Mouse (Mus musculus) hindbrain, embryonic 10.5 days (tissue): ENCODE data around the gene Zdhhc22. TPM values are rescaled to one million over a fixed set of nuclear protein-coding genes. Genes with fewer than 3 reads are reported as not detected.

Experiments used
- DNase-seq: peaks from one replicate; pipeline ENCODE4 v3.0.0-alpha.2; 2017; ENCODE audit warnings: low spot score
- H3K27ac ChIP-seq: fragments of 300-500 bp; sonication (generic); 2 replicates; pipeline ENCODE4 v1.5.1; 2016; ENCODE audit warnings: mild to moderate bottlenecking, moderate library complexity
- H3K27me3 ChIP-seq: fragments of 300-500 bp; sonication (generic); 2 replicates; pipeline ENCODE4 v1.6.1; 2016; ENCODE audit warnings: mild to moderate bottlenecking; ENCODE audit not compliant: poor library complexity, insufficient read depth, severe bottlenecking
- H3K36me3 ChIP-seq: fragments of 300-500 bp; sonication (generic); 2 replicates; pipeline ENCODE4 v1.6.1; 2016; ENCODE audit warnings: mild to moderate bottlenecking, moderate library complexity
- H3K4me1 ChIP-seq: fragments of 300-500 bp; sonication (generic); replicated peaks from 2 replicates; pipeline ENCODE4 v1.6.1; 2016; ENCODE audit warnings: mild to moderate bottlenecking
- H3K4me3 ChIP-seq: fragments of 300-500 bp; sonication (generic); 2 replicates; pipeline ENCODE4 v1.5.1; 2016; ENCODE audit warnings: mild to moderate bottlenecking, moderate library complexity
- H3K9me3 ChIP-seq: fragments of 300-500 bp; sonication (generic); 2 replicates; pipeline ENCODE4 v1.6.1; 2016; ENCODE audit warnings: mild to moderate bottlenecking, moderate library complexity
- WGBS: fragments of 180-500 bp; shearing (Covaris S2); methylation state at CpG from one replicate; pipeline ENCODE4 v1.1.7; 2016; 5-methylcytosine and 5-hydroxymethylcytosine counted together
- polyA plus RNA-seq: library from polyadenylated mRNA; unstranded; fragments of >200 nt; fragmentation: Nextera tagmentation; extraction: Ambion mirVana; gene quantifications from 2 replicates; pipeline ENCODE4 v1.2.1, GENCODE M21; 2016

The Zdhhc22 gene
- polyA plus RNA-seq, 1 experiment from 2014 or later: 0.75 TPM

DNA sequence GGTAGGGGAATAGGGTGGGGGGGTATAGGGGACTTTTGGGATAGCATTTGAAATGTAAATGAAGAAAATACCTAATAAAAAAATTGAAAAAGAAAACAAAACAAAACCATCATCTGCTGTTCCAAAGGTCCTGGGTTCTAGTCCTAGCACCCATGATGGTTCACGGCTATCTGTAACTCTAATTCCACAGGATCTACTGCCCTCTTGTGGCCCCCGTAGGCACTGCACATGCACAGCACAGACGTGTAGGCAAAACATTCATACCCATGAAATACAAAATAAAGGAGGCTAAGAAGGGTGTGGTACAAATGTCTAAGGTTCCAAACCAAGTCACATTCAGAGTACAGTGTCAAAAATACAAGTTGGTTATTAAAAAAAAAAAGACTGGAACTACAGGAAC lies 26.8 kb upstream of the Zdhhc22 start:
- no peak overlapping the region for H3K27ac ChIP-seq
- WGBS: 40% methylated on average over 3 of the region's 3 CpGs
- DNase-seq: no peak
- no peaks in the 10 kb centered on the region for H3K4me1 ChIP-seq
- no peaks in the 10 kb centered on the region for H3K27me3 ChIP-seq
- H3K9me3 ChIP-seq: no peaks in the 10 kb centered on the region
- no peaks in the 10 kb centered on the region for H3K36me3 ChIP-seq
- H3K4me3 ChIP-seq: no peak overlapping the region

DNA sequence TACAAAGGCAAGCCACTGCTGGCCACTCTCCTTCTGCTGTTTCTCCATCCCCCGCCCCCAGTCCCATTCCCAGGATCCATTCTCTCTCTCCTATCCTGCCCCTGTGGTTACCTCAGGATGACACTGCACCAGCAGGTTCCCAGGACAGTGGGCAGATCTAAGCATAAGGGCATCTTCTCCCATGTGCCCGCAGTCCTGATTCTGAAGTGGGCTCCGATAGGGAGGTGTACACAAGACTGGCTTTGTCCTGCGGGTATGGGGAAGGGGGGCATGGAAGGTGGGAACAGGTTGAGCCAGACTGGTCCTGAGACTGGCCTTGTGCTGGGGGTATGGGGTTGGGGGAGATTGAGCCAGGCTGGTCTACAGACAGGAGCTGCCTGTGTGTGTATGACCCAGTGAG lies 14.4 kb upstream of the Zdhhc22 start:
- H3K27me3 ChIP-seq: peaks cover 5% of the 10 kb centered on the region; the same call in 1 of the 2 replicates
- H3K4me1 ChIP-seq: peaks cover 29% of the 10 kb centered on the region
- H3K36me3 ChIP-seq: no peaks in the 10 kb centered on the region
- H3K9me3 ChIP-seq: no peaks in the 10 kb centered on the region
- DNase-seq: no peak
- WGBS: 77% methylated on average over 4 of the region's 4 CpGs
- H3K27ac ChIP-seq: 0 out of 2 replicates have a peak overlapping the region, but pooled peaks have one; percentile 12
- no peak overlapping the region for H3K4me3 ChIP-seq

DNA sequence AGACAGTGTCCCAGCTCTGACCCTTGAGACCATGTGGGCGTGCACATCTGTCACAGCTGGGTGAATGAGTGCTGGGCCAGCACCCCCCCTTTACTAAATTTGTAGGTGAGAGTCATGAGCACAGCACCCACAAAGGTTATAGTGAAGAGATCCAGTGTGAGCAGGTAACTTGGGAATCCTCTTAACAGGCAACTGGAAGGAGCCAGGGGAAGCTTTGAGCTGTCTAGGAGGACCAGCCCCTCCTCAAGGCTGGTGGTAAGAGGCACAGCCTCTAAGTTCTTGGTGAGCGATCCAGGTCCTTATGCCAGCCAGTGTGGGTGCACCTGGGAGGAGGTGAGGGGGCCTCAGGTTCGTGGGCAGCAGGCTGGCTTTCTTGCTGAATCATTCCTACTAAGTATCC lies 13.4 kb upstream of the Zdhhc22 start:
- WGBS: 59% methylated on average over 3 of the region's 3 CpGs
- Histone ChIP-seq H3K4me3 (no peak overlapping the region), H3K27ac (no peak overlapping the region), H3K36me3 (no peaks in the 10 kb centered on the region), H3K4me1 (peaks cover 29% of the 10 kb centered on the region), H3K27me3 (no peaks in the 10 kb centered on the region; the same call in 1 of the 2 replicates), H3K9me3 (no peaks in the 10 kb centered on the region)
- no peak for DNase-seq

DNA sequence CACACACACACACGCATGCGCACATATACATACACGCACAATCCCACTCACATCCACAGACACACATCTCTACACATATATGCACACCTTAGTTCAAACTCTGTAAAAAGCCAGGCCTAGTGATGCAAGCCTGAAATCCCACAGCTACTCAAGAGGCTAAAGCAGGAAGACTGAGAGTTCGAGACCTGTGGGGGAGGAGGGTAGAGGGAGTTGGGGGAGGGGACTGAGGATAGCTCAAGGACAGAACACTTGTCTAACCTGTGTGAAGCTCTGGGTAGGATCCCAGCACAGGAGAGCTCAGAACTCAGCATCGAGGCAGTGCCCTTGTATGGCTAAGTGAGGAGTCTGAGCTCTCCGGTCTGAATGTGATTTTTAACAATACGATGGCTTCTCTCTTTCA lies 12.6 kb upstream of the Zdhhc22 start:
- no peaks in the 10 kb centered on the region for H3K36me3 ChIP-seq
- no peak overlapping the region for H3K4me3 ChIP-seq
- no peaks in the 10 kb centered on the region for H3K9me3 ChIP-seq
- 84% methylated on average over 7 of the region's 7 CpGs for WGBS
- peaks cover 29% of the 10 kb centered on the region for H3K4me1 ChIP-seq
- no peak overlapping the region for H3K27ac ChIP-seq
- H3K27me3 ChIP-seq: no peaks in the 10 kb centered on the region; the same call in 1 of the 2 replicates
- no peak for DNase-seq

DNA sequence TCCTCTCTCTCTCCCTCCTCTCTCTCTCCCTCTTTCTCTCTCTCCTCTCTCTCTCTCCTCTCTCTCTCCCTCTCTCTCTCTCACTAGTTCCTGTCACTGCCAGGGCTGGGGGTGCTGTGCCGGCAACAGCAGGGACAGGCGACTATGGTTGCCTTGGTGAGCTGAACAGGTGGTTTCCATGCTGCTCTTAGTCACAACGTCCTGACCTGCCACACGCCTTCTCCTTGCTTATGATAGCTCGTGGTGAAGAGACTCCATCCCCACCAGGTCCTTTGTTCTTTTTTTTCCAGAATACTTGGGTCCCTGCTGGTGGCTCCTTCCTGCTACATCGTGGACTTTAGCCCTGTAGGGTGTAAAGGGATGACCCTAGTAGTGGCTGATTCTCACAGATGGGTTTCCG lies 12.0 kb upstream of the Zdhhc22 start:
- peaks cover 29% of the 10 kb centered on the region for H3K4me1 ChIP-seq
- H3K36me3 ChIP-seq: no peaks in the 10 kb centered on the region
- H3K9me3 ChIP-seq: no peaks in the 10 kb centered on the region
- no peaks in the 10 kb centered on the region; the same call in 1 of the 2 replicates for H3K27me3 ChIP-seq
- H3K4me3 ChIP-seq: no peak overlapping the region
- no peak for DNase-seq
- 64% methylated on average over 7 of the region's 7 CpGs for WGBS
- no peak overlapping the region for H3K27ac ChIP-seq

DNA sequence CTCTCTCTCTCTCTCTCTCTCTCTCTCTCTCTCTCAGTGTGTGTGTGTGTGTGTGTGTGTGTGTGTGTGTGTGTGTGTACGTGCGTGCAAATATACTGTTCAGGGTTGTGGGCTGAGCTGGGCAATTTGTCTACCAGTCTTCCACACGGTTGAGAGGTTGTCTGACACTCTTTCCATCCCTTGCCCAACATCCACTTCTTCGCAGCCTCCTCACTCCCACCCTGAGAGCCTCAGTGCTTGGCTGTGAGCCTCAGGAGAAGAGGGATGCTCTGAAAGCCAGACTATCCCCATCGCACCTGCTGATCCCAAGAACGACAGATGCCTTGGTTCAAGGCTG lies 10.6 kb upstream of the Zdhhc22 start:
- WGBS: 46% methylated on average over 6 of the region's 6 CpGs
- no peaks in the 10 kb centered on the region for H3K36me3 ChIP-seq
- H3K27me3 ChIP-seq: no peaks in the 10 kb centered on the region; the same call in 1 of the 2 replicates
- DNase-seq: no peak
- no peaks in the 10 kb centered on the region for H3K9me3 ChIP-seq
- peaks cover 29% of the 10 kb centered on the region for H3K4me1 ChIP-seq
- no peak overlapping the region for H3K27ac ChIP-seq
- H3K4me3 ChIP-seq: no peak overlapping the region

DNA sequence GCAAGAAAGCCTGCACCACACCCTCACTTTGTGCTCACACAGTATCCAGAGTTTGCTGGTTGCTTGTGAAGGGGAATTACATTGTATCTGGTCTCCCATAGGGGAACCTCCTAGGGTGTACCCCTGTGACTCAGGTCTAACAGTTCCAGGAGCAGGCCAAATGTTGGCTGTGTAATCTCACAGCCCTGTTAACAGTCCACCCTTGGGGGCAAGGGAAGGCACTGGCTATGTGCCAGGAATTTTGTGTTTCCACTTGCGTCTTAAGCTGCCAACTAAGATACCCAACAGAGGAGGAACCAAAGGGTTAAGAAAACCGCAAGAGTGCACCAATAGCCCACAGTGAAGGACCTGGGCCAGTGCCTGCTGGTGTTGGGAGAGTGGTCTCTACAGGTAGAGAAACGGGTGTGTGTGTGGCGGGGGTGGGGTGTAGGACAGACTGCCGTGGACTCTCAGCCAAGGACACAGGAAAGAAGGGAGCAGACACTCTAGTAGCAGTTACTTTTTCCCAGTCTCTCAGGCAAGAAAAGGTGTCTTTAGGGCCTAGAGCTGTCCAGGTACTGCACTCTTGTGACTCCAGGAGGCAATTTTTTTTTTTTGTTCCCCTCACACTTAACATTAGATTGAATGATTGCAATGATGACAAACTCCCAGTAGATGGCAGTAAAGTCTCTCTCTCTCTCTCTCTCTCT lies 10.1 kb upstream of the Zdhhc22 start:
- Histone ChIP-seq H3K4me1 (peaks cover 26% of the 10 kb centered on the region), H3K4me3 (no peak overlapping the region), H3K9me3 (no peaks in the 10 kb centered on the region), H3K27me3 (no peaks in the 10 kb centered on the region; the same call in 1 of the 2 replicates), H3K27ac (no peak overlapping the region), H3K36me3 (no peaks in the 10 kb centered on the region)
- WGBS: 67% methylated on average over 5 of the region's 5 CpGs
- no peak for DNase-seq

DNA sequence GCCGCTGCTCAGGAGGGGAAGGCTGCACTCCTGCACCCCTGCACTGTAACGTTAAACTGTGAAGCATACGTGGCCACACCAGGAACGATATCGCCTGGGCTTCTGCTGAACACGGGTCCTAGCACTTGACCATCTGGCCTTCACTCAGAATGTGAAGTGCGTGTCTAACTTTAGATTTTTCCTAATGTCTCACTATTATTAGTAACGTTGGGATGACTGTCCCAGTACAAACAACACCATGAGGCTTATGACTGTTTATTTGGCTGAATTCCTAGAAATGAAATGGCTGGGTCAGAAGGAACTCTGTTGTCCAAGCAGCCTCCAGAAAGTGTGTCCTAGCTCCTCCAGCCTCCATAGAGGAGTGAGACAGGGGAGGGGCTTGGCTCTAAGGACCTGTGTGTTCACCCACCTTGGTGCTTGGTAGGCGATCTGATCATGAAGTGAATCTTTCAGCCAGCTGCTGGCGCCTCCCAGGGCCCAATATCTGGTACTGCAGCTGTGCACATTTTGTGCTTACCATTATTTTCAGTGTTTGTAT lies 9.1 kb upstream of the Zdhhc22 start:
- WGBS: 77% methylated on average over 10 of the region's 10 CpGs
- DNase-seq: no peak
- Histone ChIP-seq H3K9me3 (no peaks in the 10 kb centered on the region), H3K27ac (no peak overlapping the region), H3K36me3 (no peaks in the 10 kb centered on the region), H3K27me3 (peaks cover 7% of the 10 kb centered on the region; the same call in 1 of the 2 replicates), H3K4me3 (no peak overlapping the region), H3K4me1 (peaks cover 25% of the 10 kb centered on the region)

DNA sequence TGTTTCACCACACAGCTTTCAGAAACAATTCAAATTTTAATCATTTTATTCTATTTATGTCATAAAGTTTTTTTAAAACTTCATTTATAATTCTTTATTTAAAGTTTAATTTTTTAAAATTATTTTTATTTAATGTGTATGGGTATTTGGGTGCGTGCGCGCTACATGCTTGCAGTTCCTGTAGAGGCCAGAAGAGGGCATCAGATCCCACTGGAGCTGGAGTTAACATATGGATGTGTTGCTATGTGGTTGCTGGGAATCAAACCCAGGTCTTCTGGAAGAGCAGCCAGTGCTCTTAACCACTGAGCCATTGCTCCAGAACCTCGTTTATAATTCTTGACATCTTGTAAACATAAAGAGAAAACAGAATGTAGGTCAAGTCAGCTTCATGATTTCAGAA lies 8.5 kb upstream of the Zdhhc22 start:
- 89% methylated on average over 4 of the region's 4 CpGs for WGBS
- H3K9me3 ChIP-seq: no peaks in the 10 kb centered on the region
- peaks cover 7% of the 10 kb centered on the region; the same call in 1 of the 2 replicates for H3K27me3 ChIP-seq
- H3K4me1 ChIP-seq: peaks cover 23% of the 10 kb centered on the region
- no peak for DNase-seq
- H3K27ac ChIP-seq: no peak overlapping the region
- no peak overlapping the region for H3K4me3 ChIP-seq
- no peaks in the 10 kb centered on the region for H3K36me3 ChIP-seq

DNA sequence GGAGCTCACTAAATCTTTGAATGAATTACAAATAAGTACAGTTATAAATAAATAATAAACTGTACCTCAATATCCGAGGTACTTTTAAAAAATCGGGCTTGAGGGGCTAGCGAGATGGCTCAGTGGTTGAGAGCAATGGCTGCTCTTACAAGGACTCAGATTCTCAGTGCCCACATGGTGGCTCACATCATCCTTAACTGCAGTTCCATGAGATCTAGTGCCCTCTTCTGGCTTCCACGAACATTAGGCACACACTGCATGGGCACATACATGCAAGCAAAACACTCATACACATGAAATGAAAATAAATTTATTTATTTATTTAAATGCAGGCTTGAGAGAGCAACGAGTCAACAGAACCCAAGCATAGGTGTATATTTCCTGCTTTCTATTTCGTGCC lies 5.7 kb upstream of the Zdhhc22 start:
- no peaks in the 10 kb centered on the region for H3K9me3 ChIP-seq
- H3K4me3 ChIP-seq: no peak overlapping the region
- H3K4me1 ChIP-seq: peaks cover 29% of the 10 kb centered on the region
- H3K27me3 ChIP-seq: peaks cover 26% of the 10 kb centered on the region
- H3K36me3 ChIP-seq: no peaks in the 10 kb centered on the region
- no peak for DNase-seq
- 77% methylated on average over 6 of the region's 6 CpGs for WGBS
- H3K27ac ChIP-seq: no peak overlapping the region

DNA sequence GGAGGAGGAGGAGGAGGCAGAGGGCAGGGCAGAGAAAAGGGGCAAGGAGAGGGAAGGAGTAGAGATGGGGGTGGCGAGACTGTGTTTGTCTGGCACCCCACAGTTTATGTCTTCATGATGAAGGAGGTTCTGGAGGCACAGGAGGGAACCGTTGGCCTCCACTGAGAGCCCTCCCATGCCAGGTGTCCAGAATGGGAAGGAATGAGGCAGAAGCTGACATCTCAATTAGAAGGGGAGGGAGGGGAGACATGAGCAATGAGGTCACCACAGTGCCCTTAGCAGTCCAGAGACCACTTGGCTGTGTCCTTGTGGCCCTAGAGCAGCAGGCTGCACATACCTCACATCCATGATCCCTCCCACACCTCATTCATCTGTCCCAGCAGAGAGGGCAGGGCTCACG lies 4.5 kb upstream of the Zdhhc22 start:
- no peak for DNase-seq
- Histone ChIP-seq H3K4me3 (no peak overlapping the region), H3K9me3 (no peaks in the 10 kb centered on the region), H3K36me3 (no peaks in the 10 kb centered on the region), H3K27me3 (peaks cover 38% of the 10 kb centered on the region), H3K27ac (no peak overlapping the region), H3K4me1 (peaks cover 32% of the 10 kb centered on the region)
- WGBS: 51% methylated on average over 3 of the region's 3 CpGs

DNA sequence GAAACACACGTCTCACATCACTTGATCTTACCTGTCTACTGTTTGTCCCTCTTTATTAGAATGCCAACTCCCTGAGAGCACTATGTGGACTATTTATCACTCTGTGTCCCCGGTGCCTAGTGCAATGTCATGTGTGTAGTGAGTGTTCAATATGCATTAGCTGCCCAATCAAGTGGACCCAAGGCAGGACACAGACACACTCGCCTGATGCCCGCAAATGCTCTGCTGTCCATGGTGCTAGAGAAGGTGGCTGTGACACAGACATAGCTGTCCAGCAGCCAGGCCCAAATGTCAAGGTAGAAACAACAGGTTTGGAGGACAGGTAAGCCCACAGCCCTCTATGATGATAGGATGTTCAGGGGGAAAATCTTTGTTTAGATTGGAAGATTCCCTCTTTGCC lies 3.9 kb upstream of the Zdhhc22 start:
- peaks cover 37% of the 10 kb centered on the region for H3K4me1 ChIP-seq
- H3K27me3 ChIP-seq: peaks cover 44% of the 10 kb centered on the region
- H3K36me3 ChIP-seq: no peaks in the 10 kb centered on the region
- DNase-seq: no peak
- H3K4me3 ChIP-seq: no peak overlapping the region
- H3K9me3 ChIP-seq: no peaks in the 10 kb centered on the region
- WGBS: 37% methylated on average over 4 of the region's 4 CpGs
- H3K27ac ChIP-seq: no peak overlapping the region

DNA sequence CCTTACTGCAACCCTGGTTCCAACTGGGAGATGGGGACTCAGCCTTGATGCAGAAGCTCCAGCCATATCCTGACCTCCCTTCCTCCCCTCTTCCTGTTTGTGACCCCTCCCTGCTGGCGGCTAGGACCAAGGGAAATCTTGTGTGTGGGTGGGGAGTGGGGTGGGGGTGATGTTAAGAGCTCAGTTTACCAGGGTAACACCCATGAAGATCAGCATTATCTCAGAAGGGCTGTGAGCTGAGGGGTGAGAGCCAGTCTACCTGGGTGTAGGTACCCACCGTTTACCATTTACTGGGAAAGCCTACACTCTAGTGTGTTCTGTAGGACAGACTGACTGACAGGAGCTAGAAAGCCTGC lies 503 bp upstream of the Zdhhc22 start:
- H3K9me3 ChIP-seq: no peaks in the 10 kb centered on the region
- no peak for DNase-seq
- WGBS: 45% methylated on average over 2 of the region's 2 CpGs
- peak overlapping the region; percentile 57 for H3K4me3 ChIP-seq
- H3K27me3 ChIP-seq: peaks cover 78% of the 10 kb centered on the region
- H3K36me3 ChIP-seq: no peaks in the 10 kb centered on the region
- H3K4me1 ChIP-seq: peaks cover 38% of the 10 kb centered on the region
- H3K27ac ChIP-seq: peak overlapping the region; percentile 69; the same call in 1 of the 2 replicates
